ENCODE assay signal across 18 mouse cellular contexts in the genomic region with DNA sequence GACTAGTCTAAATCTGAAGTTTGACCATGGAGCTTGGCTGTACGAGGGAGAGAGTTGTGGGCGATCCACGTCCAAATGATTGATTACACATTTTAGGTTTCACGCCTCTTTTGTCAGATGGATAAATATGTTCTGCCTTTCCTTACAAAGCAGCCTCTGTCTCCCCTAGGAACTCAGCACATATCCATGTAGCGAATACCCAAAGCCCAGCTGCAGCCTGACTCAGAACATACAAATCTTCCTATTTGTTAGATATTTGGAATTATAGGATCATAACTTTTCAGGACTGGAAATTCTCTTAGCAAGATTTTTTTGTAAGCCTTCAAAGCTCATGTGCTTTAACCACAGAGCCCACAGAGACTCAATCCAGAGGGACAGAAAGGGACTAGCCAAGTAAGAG. TPM values are rescaled to one million over a fixed set of nuclear protein-coding genes. Genes with fewer than 3 reads are reported as not detected.
"Had no signal": no experiment of that assay in that cellular context is flagged by ENCODE, and none has a peak within 500 bp of the region (broad histone marks: within the 10 kb centered on the region; RNA-seq: fewer than 3 reads in every experiment).

No protein-coding gene starts in this region.

- H3K4me1 ChIP-seq: midbrain, embryonic 10.5 days; midbrain, embryonic 12.5 days; neural tube, embryonic 12.5 days had no signal

- H3K4me2 ChIP-seq: lung, embryonic 14.5 days; midbrain, embryonic 12.5 days; neural tube, embryonic 12.5 days had no signal

- H3K4me3 ChIP-seq: midbrain, embryonic 10.5 days; midbrain, embryonic 12.5 days; neural tube, embryonic 12.5 days had no signal

- H3K9me3 ChIP-seq: midbrain, embryonic 10.5 days; midbrain, embryonic 12.5 days; neural tube, embryonic 12.5 days had no signal

- H3K36me3 ChIP-seq: midbrain, embryonic 10.5 days; midbrain, embryonic 12.5 days; neural tube, embryonic 12.5 days had no signal

- H3K27ac ChIP-seq: midbrain, embryonic 10.5 days; midbrain, embryonic 12.5 days; neural tube, embryonic 12.5 days had no signal

- DNase-seq: lung, adult 18-20 months; lung, embryonic 14.5 days; lung, postnatal 10 days; lung, postnatal 4 days; midbrain, embryonic 14.5 days; retina, postnatal 1 day; right cerebral cortex, adult 18-20 months; right cerebral cortex, postnatal 25 days; right cerebral cortex, postnatal 4 days; spleen, adult 18-20 months; thymus, adult 18-20 months; thymus, postnatal 14 days; thymus, postnatal 36 days had no signal

- H3K9ac ChIP-seq: lung, embryonic 14.5 days; midbrain, embryonic 12.5 days; neural tube, embryonic 12.5 days had no signal

- ATAC-seq: midbrain, embryonic 16.5 days had no signal

RNA-seq across cellular contexts. Expression of a gene that starts 26.3 kb away (rescaled TPM):
- total RNA-seq: neutrophil, adult 5-6 weeks had no signal
